Mouse (Mus musculus): ENCODE measurements around the gene Ppp1r13l.

- TF ChIP-seq CTCF (IDR thresholded peaks at IDR 0.05; ENCODE audit: control insufficient read depth, insufficient read depth, insufficient replicate concordance, low read depth, low read length) (no peak), POLR2A (IDR thresholded peaks at IDR 0.05; ENCODE audit: control insufficient read depth, low read depth, low read length) (no peak)
Measured at GRCm38 (mm10) chr7:19357381-19358375, 1.9 kb upstream of the Ppp1r13l start.

Data from testis, adult 2 months (tissue).